Mouse (Mus musculus): ENCODE measurements around the gene Tmem151b.

The Tmem151b gene

DNA sequence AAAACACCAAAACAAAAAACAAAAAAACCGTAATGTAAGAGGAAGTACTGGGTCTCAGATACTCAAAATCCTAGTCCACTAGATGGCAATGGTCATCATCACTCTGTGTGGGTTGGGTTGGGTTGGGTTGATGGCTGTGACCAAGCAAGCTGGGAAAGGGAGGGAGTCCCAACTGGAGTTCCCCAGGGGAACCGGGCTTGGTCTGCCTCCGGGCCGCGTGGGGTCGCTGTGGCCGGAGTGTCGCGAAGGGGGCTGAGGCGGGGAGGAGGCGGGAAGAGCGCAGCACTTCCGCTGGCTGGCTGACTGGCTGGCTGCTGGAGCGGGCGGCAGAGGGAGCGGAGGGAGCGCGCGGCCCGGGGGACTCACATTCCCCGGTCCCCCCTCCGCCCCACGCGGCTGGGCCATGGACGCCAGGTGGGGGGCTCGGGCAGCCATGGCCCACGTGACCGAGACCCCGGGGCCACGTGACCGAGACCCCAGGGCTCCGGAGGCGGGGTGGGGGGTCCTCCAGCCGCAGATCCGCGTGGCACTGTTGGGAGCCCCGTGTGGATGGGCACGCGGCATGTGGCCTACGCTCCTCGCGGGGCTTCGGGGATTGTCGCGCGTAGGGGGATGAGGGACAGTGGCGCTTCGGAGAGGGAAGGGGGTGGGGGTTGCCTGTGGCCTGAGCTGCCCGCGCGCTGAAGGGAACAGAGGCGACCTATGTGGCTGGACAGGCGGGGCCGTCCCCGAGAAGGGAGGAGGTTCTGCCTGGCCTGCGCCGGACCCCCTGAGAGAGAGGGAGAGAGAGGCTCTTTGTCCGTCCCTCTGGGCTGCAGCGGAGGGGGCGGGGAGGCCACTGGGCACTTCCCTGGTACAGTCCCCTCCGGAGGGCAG, 14.4 kb upstream of the Tmem151b start, which contains the start of gene Slc35b2:
Gene Slc35b2, plus strand, starts transcription at position 220 of the 876 bp plus-strand sequence.
- DNase-seq = peak; percentile 93 to 95

DNA sequence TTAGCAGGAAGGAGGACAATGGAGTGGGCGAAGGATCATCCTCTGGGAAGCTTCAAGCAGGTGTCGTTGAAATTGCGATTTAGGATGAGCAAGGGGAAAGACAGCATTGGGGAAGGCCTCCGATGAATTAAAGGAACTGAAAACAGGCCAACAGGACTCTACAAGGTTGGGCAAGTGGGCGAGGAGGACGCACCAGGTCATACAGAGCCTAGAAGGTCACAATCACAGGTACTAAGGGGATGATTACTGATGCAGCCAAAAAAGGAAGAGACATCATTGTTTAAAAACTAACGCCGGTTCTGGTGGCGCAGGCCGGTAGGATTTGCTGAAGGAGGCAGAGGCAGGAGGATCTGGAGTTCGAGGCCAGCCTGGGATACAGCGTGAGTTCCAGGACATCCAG, 13.7 kb upstream of the Tmem151b start:
- DNase-seq = peak in 1 of 2 experiments; percentile 28

DNA sequence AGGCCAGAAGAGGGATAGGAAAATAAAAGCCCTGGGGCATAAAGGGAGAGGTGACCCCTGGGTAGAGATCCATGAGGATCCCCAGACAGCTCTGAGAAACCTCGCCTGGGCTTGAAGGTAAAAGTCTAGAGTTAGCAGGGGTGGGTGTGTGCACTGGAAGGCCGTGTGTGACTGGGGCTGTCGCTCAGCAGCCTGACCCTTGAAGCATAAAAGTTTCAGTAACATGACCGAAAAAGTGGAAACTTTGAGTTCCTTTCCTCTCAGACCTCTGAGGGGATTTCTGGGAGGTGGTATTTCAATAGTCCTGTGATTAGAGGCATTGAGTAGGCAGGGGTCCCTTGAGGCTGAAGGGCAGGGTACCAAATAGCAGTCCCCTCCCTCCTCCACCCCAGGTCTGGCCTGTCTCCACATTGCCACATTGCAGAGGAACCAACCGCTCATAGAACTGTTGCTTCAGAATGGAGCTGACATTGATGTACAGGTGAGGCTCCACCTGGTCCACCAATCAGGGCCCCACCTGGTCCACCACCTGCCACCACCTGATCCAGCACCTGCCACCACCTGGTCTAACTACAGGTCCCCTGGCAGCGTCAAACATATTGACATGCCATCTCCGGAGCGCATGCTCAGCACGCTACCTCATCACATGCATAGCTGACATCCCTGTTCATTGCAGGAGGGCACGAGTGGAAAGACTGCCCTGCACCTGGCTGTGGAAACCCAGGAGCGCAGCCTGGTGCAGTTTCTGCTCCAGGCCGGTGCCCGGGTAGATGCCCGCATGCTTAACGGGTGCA, 10.5 kb upstream of the Tmem151b start:
- DNase-seq = peak; percentile 54 to 55

DNA sequence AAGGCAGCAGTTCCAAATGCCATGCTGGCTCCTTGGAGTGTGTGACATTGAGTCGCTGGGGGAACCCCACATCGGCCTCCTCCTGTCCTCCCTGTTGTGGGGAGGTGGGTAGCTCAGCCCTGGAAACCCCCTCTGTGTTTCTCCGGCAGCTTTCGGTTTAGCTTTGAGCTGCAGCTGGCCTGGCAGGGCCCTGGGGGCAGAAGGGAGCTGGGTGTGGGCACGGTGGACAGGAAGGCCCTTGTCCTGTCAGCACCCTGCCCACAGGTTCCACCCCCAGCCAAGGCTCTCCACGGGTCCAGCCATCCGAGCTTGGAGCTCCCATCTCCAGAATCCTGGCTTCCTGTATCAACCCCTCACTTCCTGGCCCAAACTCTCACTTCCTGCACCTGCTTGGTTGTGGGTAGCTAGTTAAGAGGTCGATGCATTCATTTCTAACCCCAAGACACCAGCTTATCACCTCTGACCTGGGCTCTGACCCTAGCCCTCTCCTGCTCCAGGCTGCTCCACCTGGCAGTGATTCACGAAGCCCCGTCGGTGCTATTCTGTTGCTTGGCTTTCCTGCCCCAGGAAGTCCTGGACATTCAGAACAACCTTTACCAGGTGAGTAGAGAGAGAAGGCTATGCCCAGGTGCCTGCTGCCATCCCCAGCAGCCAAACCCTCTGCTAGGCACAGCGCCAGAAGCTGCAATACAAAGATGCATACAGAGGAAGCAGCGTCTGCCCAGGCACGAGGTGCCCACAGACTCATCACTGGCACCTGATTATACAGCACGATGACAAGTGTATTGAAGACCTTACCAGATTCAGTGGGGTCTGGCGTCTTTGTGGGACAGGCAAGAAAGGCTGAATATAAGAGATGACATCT, 8.8 kb upstream of the Tmem151b start:
- DNase-seq = peak in 1 of 2 experiments; percentile 45

DNA sequence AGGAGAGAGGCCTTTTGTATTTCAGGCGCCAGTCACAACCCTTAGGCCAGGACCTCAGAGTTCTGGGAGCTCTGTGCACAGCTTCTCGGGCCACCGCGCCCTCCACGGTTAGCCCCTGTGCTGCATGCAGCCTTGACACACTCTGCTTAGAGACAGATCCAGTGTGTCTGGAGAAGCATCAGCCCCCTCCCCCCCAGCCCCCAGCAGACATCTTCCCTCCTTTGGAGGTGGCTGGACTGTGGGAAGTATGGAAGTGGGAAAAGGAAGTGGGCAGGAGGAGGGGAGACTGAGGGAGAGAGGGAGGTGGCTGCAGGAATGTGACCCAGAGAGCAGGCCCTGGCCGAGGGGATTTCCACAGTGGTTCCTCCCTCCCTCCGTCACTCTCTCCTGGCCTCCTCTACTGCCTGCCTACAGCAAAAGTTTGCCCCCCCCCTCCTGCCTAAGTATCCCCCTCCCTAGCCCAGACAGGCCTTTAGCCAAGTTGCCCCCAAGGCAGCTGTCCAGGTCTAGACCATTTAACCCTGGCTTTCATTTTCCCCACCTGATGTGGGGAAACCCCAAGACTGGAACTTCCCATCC, 7.9 kb upstream of the Tmem151b start:
- no peak for DNase-seq

DNA sequence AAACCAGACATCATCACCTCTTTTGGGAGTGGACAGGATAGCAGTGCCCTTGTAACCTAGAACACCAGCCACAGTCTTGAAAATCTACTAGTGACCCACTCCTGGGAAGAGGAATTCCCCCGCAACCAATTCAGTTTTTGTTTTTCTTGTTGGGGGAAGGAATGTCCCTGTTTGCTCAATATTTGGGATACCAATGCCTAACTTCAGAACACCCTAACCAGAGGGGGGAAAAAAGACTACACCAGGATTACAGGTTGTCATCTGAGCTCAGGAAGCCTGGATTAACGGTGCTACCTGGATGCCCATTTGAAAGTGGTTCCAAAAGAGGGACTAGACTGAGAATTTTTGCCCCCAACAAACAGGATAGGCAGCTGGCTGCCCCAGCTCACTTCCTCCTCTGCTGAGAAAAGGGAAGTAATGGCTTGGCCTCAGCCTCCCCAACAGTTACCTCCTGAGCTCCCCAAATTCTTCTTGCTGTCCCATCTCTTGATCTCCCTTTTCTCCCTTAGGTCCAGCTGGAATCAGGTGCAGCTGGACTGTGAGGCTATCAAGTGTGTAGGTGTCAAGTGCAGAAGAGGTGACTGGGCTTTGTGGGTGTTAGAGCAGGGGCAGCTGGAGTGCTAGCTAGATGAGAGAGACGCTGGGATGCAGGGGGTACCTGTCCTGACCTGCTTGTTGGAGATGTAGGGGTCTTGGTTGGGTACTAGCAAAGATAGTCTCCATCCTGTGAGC, 7.2 kb upstream of the Tmem151b start:
- no peak for DNase-seq

DNA sequence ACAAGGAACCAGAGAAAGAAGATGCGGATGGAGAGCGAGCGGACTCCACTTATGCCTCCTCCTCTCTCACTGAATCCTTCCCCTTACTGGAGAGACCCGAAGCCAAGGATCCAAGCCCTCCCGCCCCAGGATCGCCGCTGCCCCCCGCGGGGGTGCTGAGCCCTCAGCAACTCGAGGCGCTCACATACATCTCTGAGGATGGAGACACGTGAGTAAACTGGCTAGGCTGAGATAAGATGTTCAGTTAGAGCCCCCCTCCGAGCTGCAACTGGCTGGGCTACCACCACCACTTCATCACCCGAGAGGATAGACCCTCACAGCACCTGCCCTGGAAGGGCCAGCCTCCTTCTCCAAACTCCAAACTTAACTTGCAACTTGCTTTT, 6.6 kb upstream of the Tmem151b start:
- peak in 1 of 2 experiments; percentile 43 for DNase-seq

DNA sequence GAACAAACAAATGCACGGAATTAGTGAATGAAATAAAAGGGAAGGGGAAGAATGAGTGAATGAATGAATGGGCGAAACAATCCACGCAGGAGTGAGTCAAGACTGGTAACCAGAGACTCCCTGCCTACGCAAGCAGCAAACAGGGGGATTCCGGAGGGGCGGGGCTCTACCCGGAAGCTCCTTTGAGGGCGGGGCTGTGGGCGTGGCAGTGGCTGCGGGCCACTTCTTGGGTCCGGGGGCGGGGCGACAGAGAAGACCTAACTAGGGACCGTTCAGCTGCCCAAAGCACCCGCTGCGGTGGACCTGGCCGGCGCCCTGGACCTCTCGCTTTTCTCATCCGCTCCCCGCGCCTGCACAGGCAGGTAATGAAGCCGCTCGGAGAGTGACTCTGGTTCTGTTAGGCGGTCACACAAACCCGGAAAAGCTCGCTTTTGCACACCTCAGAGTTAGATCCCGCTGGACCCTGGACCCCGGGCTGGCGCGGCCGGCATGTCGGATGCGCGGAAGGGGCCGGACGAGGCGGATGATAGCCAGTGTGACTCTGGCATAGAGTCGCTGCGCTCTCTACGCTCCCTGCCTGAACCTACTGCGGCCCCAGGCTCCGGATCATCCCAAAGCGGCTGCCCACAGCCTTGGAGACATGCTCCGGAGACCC, 6.1 kb upstream of the Tmem151b start, which contains the start of gene Nfkbie:
Gene Nfkbie, plus strand, starts transcription at position 252 of the 655 bp plus-strand sequence.
- peak; percentile 95 for DNase-seq

DNA sequence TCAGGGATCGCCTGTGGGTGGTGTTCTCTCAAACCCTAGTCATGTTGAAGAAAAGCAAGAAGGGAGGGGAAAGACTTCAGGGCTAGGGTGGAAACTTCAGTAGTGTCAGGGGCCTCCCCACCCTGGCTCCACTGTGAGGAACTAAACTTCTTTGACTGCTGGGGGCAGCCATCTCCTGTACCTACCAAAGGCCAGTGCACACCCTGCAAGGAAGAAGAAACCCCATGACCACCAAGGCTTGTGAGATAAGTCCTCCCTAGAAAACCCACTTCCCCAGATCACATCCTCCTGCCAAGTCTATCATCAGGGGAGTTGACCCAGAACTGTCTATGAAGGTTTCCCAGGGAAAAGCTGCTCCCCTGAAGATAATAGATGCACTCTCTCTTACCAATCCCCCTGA, 4.9 kb upstream of the Tmem151b start:
- no peak for DNase-seq

DNA sequence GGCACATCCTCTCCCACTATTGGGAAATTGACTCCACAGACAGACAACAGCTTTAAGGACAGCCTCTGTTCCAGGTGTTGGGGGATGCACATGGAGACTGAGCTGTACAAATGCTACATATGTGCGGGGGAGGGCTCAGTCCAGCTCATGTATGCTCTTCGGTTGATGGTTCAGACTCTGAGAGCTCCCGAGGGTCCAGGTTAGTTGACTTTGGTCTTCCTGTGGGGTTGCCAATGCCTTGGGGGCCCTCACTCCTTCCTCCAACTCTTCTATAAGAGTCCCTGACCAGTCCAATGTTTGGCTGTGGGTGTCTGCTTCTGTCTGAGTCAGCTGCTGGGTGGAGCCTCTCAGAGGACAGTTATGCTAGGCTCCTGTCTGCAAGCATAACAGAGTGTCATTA, 3.6 kb upstream of the Tmem151b start:
- DNase-seq = no peak

DNA sequence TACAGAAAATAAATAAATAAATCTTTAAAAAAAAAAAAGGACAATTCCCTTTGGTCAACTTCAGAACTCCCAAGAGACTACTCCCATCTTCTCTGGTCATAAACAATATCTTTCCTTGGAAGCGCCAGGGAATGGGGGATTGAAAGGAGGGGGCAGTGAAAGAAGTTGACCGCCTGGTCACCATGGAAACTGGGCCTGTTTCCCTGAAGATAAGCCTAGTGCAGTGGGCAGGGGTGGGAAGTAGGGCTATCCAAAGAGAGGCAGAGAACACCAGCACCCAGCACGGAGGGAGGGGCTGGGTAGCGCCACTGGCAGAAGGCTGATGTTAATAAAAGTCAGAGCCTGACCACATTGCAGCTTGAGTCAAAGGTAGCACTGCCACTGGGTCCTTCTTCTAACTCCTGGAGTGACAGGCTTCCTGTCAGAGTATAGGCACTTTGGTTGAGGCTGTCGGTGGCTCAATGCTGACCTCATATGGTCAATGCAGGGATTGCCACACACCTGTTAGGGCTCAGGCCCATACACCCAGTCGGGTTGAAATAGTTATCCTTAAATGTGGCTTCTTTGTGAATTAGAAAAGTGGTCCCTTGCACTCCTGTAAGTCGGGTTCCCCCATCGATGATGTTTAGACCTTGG, 2.5 kb upstream of the Tmem151b start:
- peak; percentile 89 to 92 for DNase-seq

DNA sequence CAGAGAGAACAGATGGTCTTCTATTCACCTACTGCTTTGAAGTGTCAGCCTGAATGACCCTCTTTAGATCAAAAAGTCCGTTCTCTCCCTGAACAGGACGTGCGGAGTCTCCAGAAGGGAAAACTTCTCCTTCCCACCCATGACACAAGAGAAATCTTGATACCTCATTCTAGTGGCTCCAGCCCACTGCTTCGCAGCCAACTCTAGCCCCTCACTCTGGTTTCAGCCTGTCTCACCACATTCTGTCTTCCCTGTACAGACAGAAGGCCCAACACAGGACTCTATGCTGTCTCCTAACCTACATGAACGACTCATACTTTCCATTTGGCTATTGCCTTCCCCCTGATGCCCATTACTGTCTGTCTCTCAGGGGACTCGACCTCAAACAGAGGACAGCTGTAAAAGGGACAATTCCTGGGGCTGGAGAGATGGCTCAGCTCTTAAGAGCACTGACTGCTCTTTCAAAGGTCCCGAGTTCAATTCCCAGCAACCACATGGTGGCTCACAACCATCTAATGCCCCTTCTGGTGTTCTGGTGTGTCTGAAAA, 1.8 kb upstream of the Tmem151b start:
- no peak for DNase-seq

DNA sequence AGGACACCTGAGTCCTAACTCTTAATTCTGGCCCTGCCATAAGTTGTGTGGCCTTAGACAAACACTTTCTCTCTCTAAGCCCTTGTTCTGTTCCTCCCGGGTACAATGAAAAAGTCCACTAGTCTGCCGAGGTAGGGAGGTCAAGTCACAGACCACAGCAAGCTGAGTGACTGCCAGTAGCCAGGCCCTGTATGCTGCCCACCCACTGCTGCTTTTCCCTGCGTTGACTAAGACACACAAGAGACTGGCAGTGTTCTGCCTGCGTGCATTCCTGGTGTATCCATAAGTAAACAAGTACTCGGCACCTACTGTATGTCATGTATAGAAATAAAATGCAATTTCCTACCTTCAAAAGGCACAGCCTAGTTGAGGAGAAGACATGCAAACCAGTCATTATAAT, 776 bp upstream of the Tmem151b start:
- no peak for DNase-seq

DNA sequence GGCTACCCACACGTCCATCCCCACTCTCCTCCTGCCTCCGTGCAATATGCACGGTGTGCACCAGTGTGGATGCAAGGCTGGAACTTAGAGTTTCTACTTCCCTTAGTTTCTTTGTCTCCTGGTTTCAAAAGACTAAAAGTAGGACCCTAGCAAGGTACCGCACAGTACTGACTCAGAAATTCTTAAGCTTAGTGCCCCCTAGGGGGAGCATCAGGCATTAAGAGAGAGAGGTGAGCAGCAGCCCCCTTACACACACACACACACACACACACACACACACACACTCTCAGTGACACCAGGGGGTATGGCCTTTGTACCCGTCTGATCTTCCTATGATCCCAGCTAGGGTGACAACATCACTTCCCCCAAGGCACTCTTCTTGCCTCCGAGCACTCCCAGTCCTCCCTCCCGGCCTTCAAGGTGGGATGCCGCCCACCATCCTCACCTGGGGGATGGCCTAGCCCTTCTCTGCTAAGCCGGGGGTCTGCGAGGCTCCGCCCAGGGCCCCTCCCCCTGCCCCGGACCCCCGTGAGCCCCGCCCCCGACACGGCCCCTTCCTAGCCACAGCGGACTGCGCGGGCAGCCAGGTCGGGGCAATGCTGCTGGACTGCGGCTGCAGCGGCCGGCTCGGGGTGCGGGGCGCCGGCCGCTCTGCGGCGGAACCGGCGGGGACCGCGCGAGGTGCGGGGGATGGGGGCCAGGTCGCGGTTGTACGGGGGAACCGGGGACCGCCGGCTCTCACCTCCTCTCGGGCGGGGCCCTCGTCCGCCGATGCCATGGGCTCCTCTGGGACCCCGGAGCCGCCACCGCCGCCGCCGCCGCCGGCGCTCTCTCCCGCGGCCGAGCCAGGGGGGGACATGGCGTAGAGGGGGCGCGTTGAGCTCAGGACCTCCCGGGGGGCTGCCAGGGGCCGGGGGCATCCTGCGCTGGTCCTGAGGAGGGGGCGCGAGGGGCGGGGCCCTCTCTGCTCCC, 650 bp downstream of the Tmem151b start:
- DNase-seq = peak; percentile 79 to 82

DNA sequence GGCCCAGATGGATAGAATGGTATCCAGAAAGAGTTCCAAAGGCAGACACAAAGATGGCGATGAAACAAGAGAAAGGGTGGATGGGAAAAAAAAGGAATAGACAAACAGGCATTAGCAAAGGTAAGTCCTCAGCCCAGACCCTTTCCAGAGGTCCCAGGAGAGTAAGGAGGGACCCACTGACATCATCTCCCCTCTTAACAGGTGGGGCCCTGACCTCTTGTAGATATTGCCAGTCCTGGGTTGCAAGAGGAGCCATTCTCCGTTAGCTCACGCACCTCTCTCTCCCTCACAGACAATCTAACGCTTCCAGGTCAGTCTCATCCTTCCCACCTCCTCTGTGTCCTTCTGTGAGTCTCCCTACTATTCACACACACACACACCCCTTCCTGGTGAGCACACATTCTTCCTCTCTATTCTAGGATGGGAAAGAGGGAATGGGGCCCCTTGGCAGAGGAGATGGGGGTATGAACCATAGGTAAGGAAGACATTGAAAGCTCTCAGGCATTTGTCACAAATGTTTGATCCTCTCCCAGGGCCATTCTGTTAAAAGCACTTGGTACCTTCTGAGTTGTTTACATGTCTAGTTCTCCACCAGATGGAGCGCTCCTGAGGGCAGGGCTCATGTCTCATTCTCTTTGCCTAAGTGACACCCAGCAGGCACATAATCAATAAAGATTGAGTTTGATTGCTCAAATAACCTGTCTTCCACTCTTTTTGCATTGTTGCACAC, 1.9 kb downstream of the Tmem151b start:
- peak; percentile 69 to 78 for DNase-seq

DNA sequence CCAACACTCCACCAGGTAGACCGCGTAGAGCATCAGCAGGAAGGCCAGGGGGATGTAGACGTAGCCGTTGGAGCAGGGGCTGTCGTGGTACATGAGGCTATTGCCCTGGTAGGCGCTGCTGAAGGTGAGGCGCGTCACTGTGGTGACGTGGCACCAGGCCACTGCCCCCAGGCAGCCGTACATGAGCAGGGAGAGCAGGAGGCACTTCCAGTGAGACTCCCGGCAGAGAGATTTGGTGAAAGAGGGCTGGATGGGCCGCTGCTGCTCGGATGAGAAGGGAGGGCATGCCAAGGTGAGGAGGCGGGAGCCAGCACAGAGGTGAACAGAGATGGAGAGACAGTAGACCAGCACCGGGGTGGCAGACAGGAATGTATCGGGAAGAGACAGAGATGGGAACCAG, 2.5 kb downstream of the Tmem151b start:
- DNase-seq = peak; percentile 77

DNA sequence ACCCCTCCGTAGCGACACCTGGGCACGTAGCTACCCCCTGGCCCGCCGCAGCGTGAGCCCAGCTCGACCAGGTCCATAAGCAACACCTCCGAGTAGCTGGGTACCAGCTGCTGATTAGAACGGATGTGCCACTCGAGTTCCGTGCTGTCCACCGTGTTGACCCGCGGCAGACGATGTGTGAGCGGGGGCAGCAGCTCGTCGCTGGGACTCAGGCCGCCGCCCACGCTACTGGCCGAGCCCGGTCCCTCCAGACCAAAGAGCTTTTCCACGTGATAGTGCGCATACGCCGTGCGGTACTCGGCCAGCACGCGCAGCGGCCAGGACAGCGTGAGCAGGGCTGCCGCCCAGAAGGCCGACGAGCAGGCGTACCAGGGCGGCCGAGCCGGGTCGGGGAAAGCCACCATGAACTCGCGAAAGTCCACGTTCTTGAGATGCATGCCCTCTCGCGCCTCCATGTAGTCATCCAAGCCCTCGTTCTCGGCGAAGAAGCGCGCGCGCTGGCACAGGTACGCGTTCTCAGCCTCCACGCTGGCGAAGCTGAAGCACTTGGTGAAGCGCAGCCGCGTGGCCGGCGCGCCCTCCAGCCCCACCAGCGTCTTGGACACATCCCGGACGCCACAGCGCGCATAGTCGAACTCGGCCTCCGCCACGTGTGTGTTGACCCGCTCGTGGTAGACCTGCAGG, 4.1 kb downstream of the Tmem151b start:
- peak in 1 of 2 experiments; percentile 71 for DNase-seq

DNA sequence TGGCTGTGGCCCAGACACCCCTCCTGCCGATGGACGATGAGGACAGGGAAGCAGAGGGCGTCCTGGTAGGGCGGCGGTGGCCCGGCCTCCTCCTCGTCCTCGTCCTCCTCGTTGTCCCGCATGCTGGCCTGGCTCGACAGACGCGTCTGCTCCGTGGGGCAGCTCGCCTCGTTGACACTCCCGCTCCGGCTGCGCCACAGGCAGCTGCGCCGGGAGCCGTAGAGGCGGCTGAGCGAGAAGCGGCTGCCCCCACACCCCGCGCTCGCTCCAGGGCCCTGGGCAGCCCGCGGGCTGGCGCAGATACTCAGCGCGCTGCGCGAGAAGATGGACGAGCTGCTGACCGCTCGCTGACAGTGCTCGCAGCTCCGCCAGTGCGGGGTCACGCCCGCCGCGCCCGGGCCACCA, 4.6 kb downstream of the Tmem151b start:
- no peak for DNase-seq

Measured in cerebellum, adult 18-20 months (tissue).